Mouse (Mus musculus): ENCODE measurements at regions not wholly inside any gene's neighbourhood (a gene's known extent, or its start where the extent isn't known, plus 50 kb on each side); places are given as distances from the start of the nearest gene placed in this dataset.
"Not testable (repeated sequence)": the region's sequence is repeated elsewhere in the genome, so short reads cannot be mapped to it uniquely, and the experiment has no call there.

DNA sequence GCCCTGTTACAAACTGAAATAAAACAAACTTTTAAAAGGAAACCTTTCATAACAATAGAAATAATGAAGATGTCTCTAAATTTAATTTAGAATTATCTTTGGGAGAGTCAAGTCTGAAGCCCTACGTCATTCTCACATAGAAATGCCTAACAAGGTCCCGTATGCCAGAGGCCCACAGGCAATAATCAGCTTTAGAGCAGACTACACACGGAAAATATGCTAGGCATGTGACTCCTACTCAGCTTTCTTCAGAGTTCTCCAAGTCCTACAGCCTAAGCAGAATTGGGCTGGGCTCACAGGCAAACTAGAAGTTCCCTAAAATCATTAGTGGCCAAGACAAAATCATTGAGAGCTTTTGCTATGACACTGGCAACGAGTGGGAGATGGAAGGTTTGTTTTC lies 176.9 kb upstream of the Gap43 start:
- WGBS, result 29% methylated on average over 4 of the region's 4 CpGs

DNA sequence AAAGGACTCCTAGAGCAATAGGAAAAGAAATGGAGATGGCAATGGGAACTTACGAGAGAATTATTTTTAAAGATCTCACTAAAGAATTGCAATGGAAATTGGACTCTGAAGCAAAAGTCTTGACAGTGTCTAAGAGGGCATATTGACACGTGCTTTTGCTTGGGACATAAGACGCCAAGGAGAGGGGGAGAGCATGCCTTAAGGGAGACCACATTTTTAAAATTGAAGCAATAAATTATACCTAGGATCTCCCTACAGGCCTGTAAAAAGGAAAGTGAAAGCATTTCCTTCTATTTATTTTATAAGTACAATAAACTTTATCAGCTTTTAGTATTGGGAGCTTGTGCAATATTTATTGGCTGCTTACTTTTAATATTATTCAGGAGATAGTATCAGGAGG lies 175.5 kb upstream of the Gap43 start:
- Histone ChIP-seq H3K4me1 (peaks cover 12% of the 10 kb centered on the region), H3K4me2 (no peak overlapping the region), H3K4me3 (no peak overlapping the region), H3K9ac (no peak overlapping the region), H3K27me3 (replicated peaks) (no peaks in the 10 kb centered on the region), H3K9me3 (no peaks in the 10 kb centered on the region), H3K36me3 (no peaks in the 10 kb centered on the region), H3K27ac (replicated peaks) (no peak overlapping the region)
- 79% methylated on average over 3 of the region's 3 CpGs for WGBS
- ATAC-seq (ENCODE audit: extremely low read depth, insufficient number of reproducible peaks, low FRiP score, low TSS enrichment), result no peak

More for the DNA sequence above, 176.9 kb upstream of the Gap43 start:
- no peak overlapping the region for H3K9ac ChIP-seq
- no peak overlapping the region for H3K4me2 ChIP-seq
- no peaks in the 10 kb centered on the region for H3K9me3 ChIP-seq
- H3K27ac ChIP-seq (replicated peaks), result no peak overlapping the region
- H3K4me1 ChIP-seq, result peaks cover 12% of the 10 kb centered on the region
- no peaks in the 10 kb centered on the region for H3K36me3 ChIP-seq
- no peak overlapping the region for H3K4me3 ChIP-seq
- H3K27me3 ChIP-seq (replicated peaks), result no peaks in the 10 kb centered on the region
- no peak for ATAC-seq (ENCODE audit: extremely low read depth, insufficient number of reproducible peaks, low FRiP score, low TSS enrichment)

DNA sequence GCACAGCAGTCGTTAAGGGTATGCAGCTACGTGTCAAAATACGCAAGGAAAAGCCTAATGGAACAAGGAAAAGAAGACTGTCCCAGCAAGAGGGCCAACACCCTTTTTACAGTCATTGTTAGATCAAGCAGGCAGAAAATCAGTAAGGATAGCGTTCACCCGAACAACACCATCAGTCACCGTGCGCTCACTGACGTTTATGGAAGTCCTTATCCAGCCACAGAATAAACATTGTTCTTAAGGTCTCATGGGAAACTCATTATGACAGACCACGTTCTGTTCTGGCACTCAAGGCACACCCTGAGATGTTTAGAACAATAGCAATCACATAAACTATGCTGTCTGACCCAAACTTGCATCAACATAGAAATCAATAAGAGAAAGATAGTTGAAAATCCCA lies 164.7 kb upstream of the Gap43 start:
- Histone ChIP-seq H3K27me3 (replicated peaks) (no peaks in the 10 kb centered on the region), H3K4me1 (no peaks in the 10 kb centered on the region), H3K36me3 (no peaks in the 10 kb centered on the region), H3K9ac (no peak overlapping the region), H3K4me2 (no peak overlapping the region), H3K4me3 (no peak overlapping the region), H3K27ac (replicated peaks) (no peak overlapping the region), H3K9me3 (no peaks in the 10 kb centered on the region)
- ATAC-seq (ENCODE audit: extremely low read depth, insufficient number of reproducible peaks, low FRiP score, low TSS enrichment), result no peak
- 61% methylated on average over 9 of the region's 9 CpGs for WGBS

DNA sequence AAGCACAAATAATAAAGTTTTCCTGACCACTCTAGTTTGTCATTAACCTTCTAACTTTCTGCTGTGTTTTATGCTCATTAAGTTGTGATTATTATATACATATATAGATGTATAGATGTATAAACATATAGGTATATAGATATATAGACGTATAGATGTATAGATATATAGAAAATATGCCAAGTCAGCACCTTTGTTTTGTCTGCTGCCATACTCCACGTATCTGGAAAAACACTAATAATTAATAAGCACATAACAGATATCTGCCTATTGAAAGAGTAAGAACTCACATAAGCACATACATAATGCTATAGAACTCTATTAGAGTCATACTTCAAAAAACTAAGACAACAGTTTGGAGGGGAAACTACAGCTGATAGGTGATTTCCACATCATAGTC lies 161.3 kb upstream of the Gap43 start:
- H3K27ac ChIP-seq (replicated peaks), result no peak overlapping the region
- H3K4me2 ChIP-seq, result no peak overlapping the region
- no peaks in the 10 kb centered on the region for H3K4me1 ChIP-seq
- H3K36me3 ChIP-seq, result no peaks in the 10 kb centered on the region
- ATAC-seq (ENCODE audit: extremely low read depth, insufficient number of reproducible peaks, low FRiP score, low TSS enrichment), result no peak
- no peak overlapping the region for H3K9ac ChIP-seq
- no peaks in the 10 kb centered on the region for H3K9me3 ChIP-seq
- H3K27me3 ChIP-seq (replicated peaks), result no peaks in the 10 kb centered on the region
- 71% methylated on average over 2 of the region's 2 CpGs for WGBS
- no peak overlapping the region for H3K4me3 ChIP-seq

DNA sequence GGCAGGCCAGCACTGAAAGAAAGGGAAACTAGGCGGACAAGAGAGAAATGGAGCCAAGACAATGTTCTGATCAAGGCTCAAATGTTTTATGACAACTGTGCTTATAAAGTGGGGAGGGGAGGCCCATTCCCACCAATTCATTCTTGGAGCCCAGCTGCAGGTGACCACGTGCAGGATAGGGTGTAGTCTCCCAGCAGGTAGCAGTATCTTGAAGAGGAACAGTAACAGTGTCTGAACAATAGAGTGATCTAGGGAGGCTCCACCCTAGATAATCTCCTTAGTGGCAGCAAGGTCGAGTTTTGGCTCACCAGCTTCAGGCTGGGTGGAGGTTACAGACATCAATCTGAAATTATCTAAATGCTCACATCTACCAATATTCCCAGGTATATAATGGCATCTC lies 160.7 kb upstream of the Gap43 start:
- H3K9me3 ChIP-seq; H3K4me2 ChIP-seq; H3K4me1 ChIP-seq; ATAC-seq (ENCODE audit: extremely low read depth, insufficient number of reproducible peaks, low FRiP score, low TSS enrichment); H3K27me3 ChIP-seq (replicated peaks); H3K36me3 ChIP-seq; H3K9ac ChIP-seq; H3K27ac ChIP-seq (replicated peaks); H3K4me3 ChIP-seq: not testable (repeated sequence)
- WGBS, result 52% methylated on average over 3 of the region's 3 CpGs

DNA sequence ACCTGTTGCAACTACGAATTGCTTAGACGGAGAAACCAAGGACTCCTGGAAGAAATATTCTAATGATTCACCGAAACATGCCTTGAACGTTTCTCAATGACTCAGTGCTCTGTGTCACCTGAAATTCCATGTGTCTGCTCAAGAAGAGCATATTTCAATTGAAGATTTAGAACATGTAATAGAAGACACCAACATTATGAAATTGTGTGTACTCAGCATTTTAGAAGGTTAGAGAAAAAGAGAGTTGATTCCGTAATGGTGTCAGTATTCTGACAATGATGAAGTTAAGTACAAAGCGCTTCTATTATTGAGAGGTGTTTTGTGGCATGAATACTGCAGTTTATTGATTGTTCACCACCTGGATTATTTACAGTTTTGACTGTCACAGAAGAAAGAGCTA lies 159.1 kb upstream of the Gap43 start:
- H3K9ac ChIP-seq, result no peak overlapping the region
- no peak for ATAC-seq (ENCODE audit: extremely low read depth, insufficient number of reproducible peaks, low FRiP score, low TSS enrichment)
- H3K9me3 ChIP-seq, result no peaks in the 10 kb centered on the region
- H3K27me3 ChIP-seq (replicated peaks), result no peaks in the 10 kb centered on the region
- no peaks in the 10 kb centered on the region for H3K36me3 ChIP-seq
- no peak overlapping the region for H3K4me3 ChIP-seq
- no peak overlapping the region for H3K4me2 ChIP-seq
- WGBS, result 84% methylated on average over 6 of the region's 6 CpGs
- no peak overlapping the region for H3K27ac ChIP-seq (replicated peaks)
- H3K4me1 ChIP-seq, result no peaks in the 10 kb centered on the region

DNA sequence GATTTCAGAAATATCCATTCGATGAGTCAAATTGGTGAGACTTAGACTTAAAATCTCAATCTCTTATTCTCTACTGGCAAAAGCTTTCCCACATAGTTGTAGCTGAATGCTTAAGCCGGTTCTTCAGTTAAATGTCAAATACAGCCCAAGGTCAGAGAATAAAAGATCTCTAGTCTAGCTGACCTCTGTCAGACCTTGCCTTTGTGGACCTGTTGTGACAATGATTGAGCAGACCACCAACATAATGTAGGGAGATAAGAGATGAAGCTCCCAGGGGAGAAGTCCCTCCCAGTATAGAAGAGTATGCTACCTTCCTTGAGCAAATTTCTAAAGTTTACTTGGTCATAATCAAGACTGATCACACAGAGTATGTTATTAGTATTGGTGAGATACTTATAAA lies 157.9 kb upstream of the Gap43 start:
- Histone ChIP-seq H3K4me3 (no peak overlapping the region), H3K9ac (no peak overlapping the region), H3K27me3 (replicated peaks) (no peaks in the 10 kb centered on the region), H3K4me2 (no peak overlapping the region), H3K4me1 (no peaks in the 10 kb centered on the region), H3K27ac (replicated peaks) (no peak overlapping the region), H3K36me3 (no peaks in the 10 kb centered on the region), H3K9me3 (no peaks in the 10 kb centered on the region)
- ATAC-seq (ENCODE audit: extremely low read depth, insufficient number of reproducible peaks, low FRiP score, low TSS enrichment), result no peak
- WGBS, result 64% methylated on average over 2 of the region's 2 CpGs

DNA sequence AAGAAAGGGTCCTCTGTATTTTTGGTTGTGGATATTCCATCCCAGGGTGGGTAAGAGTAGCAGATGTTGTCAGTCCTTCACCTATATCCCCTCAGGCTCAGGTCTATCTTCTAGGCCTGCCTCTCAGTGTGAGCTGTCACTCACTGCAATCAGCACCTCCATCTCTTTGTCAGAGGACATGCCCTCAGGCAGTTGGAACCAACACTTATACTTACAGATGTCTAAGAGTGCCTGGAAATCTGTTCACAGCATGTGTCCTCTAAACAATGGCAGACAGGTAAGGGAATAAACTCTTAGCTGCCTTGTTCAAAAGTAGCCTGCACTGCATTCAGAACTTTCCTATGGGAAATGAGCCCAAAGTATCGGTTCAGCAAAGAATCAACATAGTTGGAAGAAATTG lies 153.1 kb upstream of the Gap43 start:
- Histone ChIP-seq H3K27ac (replicated peaks) (no peak overlapping the region), H3K4me2 (no peak overlapping the region), H3K36me3 (no peaks in the 10 kb centered on the region), H3K27me3 (replicated peaks) (no peaks in the 10 kb centered on the region), H3K4me1 (peaks cover 3% of the 10 kb centered on the region; the same call in 1 of the 2 replicates), H3K9me3 (no peaks in the 10 kb centered on the region), H3K4me3 (no peak overlapping the region), H3K9ac (no peak overlapping the region)
- no peak for ATAC-seq (ENCODE audit: extremely low read depth, insufficient number of reproducible peaks, low FRiP score, low TSS enrichment)
- WGBS, result 65% methylated on average over 1 of the region's 1 CpGs

DNA sequence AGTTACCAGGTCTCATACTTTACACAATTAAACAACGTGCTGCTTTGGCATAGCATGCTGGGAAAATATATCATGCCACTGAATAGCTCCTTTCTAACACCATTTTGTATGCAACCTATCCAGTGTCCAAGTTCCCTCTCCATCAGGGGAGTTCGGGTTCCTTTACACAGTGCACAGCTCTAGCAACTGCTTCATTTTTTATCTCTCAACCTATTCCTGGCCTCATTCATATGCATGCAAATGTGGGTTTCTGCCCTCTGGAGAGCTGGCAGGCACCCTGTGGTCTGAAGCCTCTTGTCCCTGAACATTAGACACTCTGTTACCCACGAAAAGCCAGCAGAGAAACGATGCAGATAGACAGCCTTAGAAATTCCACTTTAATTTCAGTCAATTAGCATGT lies 148.3 kb upstream of the Gap43 start:
- WGBS, result 39% methylated on average over 4 of the region's 4 CpGs
- H3K27me3 ChIP-seq (replicated peaks), result no peaks in the 10 kb centered on the region
- no peaks in the 10 kb centered on the region for H3K9me3 ChIP-seq
- no peaks in the 10 kb centered on the region for H3K36me3 ChIP-seq
- H3K4me2 ChIP-seq, result no peak overlapping the region
- H3K4me1 ChIP-seq, result peaks cover 5% of the 10 kb centered on the region; the same call in 1 of the 2 replicates
- H3K27ac ChIP-seq (replicated peaks), result no peak overlapping the region
- no peak for ATAC-seq (ENCODE audit: extremely low read depth, insufficient number of reproducible peaks, low FRiP score, low TSS enrichment)
- H3K9ac ChIP-seq, result no peak overlapping the region
- H3K4me3 ChIP-seq, result no peak overlapping the region

DNA sequence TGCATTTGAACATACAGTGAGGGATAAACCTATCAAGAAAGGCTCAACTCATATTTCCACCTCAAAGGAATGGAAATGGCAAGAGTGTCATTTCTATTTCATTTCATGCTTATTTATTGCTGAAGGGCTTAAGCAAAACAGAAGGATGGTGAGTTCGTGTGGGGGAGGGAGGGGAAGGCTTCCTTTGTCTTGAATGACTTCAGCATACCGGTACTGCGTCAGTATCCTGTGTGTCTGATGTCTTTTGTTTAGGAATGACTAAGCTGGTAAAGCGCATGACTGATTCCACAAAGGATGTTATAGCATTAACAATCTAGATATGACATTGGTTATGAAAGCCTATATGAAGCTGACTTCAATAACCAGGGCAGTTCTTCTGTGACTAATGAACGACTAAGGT lies 139.5 kb upstream of the Gap43 start:
- WGBS, result 66% methylated on average over 5 of the region's 5 CpGs
- no peaks in the 10 kb centered on the region for H3K27me3 ChIP-seq (replicated peaks)
- H3K9me3 ChIP-seq, result no peaks in the 10 kb centered on the region
- H3K27ac ChIP-seq (replicated peaks), result no peak overlapping the region
- no peaks in the 10 kb centered on the region for H3K4me1 ChIP-seq
- H3K36me3 ChIP-seq, result no peaks in the 10 kb centered on the region
- H3K4me3 ChIP-seq, result no peak overlapping the region
- no peak overlapping the region for H3K9ac ChIP-seq
- no peak for ATAC-seq (ENCODE audit: extremely low read depth, insufficient number of reproducible peaks, low FRiP score, low TSS enrichment)
- H3K4me2 ChIP-seq, result no peak overlapping the region

DNA sequence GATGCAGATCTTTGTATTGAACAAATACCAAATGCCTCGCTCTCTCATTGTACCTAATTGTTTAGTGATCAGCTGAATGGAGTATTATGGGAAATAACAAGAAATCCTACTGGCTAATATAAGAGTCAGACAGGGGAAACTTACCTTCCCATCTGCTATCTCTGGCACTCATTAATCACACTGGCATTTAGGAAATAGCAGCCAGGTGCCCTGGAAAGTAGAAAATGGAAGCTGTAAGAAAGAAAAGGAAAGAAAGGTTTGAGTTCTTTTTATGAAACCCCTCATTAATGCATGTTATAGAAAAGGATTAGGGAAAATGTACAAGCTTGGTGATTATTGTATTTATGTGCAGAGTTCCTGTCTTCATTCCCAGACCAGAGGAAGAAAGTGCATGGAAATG lies 126.5 kb upstream of the Gap43 start:
- no peak for ATAC-seq (ENCODE audit: extremely low read depth, insufficient number of reproducible peaks, low FRiP score, low TSS enrichment)
- no peak overlapping the region for H3K4me3 ChIP-seq
- H3K9ac ChIP-seq, result no peak overlapping the region
- no peaks in the 10 kb centered on the region for H3K4me1 ChIP-seq
- whole genome bisulfite sequencing, result 58% methylated on average over 1 of the region's 1 CpGs
- H3K9me3 ChIP-seq, result no peaks in the 10 kb centered on the region
- H3K27me3 ChIP-seq (replicated peaks), result no peaks in the 10 kb centered on the region
- H3K27ac ChIP-seq (replicated peaks), result no peak overlapping the region
- H3K36me3 ChIP-seq, result no peaks in the 10 kb centered on the region
- H3K4me2 ChIP-seq, result no peak overlapping the region

DNA sequence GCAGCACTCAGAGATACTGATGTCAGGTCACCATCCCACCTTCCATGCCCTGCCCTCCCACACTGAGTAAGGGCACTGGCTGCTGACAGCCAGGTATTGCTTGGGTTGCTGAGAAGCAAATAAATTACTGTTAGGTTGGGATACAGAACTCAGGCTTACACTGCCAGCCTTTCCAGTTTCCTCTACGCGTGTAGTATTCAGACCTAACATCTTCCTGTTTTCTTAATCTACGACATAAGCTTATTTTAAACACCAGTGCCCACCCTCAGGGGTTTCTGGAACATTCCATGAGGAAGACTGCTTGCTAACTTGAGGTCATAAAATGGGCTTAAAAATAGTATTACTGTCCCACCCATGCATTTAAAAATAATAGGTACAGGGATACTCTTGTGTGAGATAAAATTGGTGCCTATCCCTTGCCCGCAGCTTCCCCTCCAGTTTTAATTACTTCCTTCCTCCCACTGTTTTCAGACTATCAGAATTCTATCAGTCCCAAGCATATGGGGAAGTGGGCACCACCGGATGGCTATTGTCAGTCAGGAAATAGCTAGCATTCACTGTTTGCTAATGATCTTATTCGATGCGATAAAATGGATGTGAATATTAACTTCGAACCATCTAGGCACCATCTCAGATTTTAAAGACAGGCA lies 116.0 kb upstream of the Gap43 start:
- 53% methylated on average over 8 of the region's 8 CpGs for WGBS
- Histone ChIP-seq H3K4me1 (peaks cover 17% of the 10 kb centered on the region), H3K27ac (replicated peaks) (peak overlapping the region; percentile 45; the same call in 1 of the 2 replicates), H3K4me3 (no peak overlapping the region), H3K4me2 (no peak overlapping the region), H3K9ac (no peak overlapping the region), H3K9me3 (no peaks in the 10 kb centered on the region), H3K36me3 (no peaks in the 10 kb centered on the region), H3K27me3 (replicated peaks) (no peaks in the 10 kb centered on the region)
- ATAC-seq (ENCODE audit: extremely low read depth, insufficient number of reproducible peaks, low FRiP score, low TSS enrichment), result peak; percentile 37
